Mouse (Mus musculus) testis, adult 2 months (tissue): ENCODE data around the gene Cdk1. TPM values are rescaled to one million over a fixed set of nuclear protein-coding genes. Genes with fewer than 3 reads are reported as not detected.

ENCODE experiments used
- H3K27ac ChIP-seq: fragments of 200-500 bp; 2 replicates; pipeline ENCODE4 v1.5.1; 2012; ENCODE audit warnings: low read depth, low read length; ENCODE audit not compliant: control insufficient read depth, insufficient read depth
- H3K27me3 ChIP-seq: fragments of 200-500 bp; 2 replicates; pipeline ENCODE4 v1.6.1; 2012; ENCODE audit warnings: mild to moderate bottlenecking, low read length, moderate library complexity; ENCODE audit not compliant: control insufficient read depth, insufficient read depth
- H3K36me3 ChIP-seq: fragments of 200-500 bp; 2 replicates; pipeline ENCODE4 v1.6.1; 2012; ENCODE audit warnings: mild to moderate bottlenecking, low read length; ENCODE audit not compliant: control insufficient read depth, insufficient read depth
- H3K4me1 ChIP-seq: fragments of 200-500 bp; 2 replicates; pipeline ENCODE4 v1.6.1; 2012; ENCODE audit warnings: low read length; ENCODE audit not compliant: control insufficient read depth, insufficient read depth
- H3K4me3 ChIP-seq: fragments of 200-500 bp; 2 replicates; pipeline ENCODE4 v1.5.1; 2012; ENCODE audit warnings: low read depth, mild to moderate bottlenecking, low read length, moderate library complexity, mixed read lengths; ENCODE audit not compliant: control insufficient read depth
- CTCF ChIP-seq: fragments of 200-500 bp; IDR thresholded peaks from 2 replicates; pipeline ENCODE4 v1.5.1; 2012; ENCODE audit warnings: low read depth, mild to moderate bottlenecking, inconsistent platforms, low read length, moderate library complexity; ENCODE audit not compliant: control insufficient read depth, insufficient read depth, insufficient replicate concordance
- POLR2A ChIP-seq: fragments of 200-500 bp; IDR thresholded peaks from 2 replicates; pipeline ENCODE4 v1.6.1; 2012; ENCODE audit warnings: low read depth, mild to moderate bottlenecking, inconsistent platforms, low read length, moderate library complexity; ENCODE audit not compliant: control insufficient read depth
- polyA plus RNA-seq: library from polyadenylated mRNA; depleted of rRNA; stranded (reverse); fragments of >200 nt; gene quantifications from 2 replicates; pipeline ENCODE4 v1.2.3, GENCODE M21; 2012

Gene Cdk1
- polyA plus RNA-seq, 1 experiment, result 49.2 TPM

DNA sequence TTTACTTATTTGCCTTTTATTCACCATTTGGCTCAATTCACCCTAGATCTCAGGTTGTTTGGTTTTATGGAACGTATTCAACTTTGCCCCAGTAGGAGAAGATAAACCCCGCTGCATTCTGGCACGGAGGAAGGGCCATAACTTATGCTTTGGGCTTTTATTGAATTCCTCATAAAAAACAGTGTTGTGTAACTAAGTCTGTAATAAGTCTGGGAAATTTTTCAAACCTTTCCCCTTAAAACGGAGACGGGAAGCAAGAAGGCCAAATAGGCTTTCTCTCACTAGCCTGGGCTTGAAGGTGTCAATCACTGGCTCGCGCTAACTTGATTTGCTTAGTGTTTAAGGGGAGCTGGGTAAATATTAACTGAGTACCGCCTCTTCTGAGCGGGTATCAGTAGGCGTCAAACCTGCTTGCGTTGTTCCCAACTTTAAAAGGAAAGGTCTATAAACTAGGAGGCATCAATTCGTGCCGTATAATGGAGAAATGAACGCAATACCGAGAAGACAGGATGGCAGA, 31.2 kb downstream of the Cdk1 start:
- H3K4me3 ChIP-seq, result no peak overlapping the region; the same call in 1 of the 2 replicates
- H3K4me1 ChIP-seq, result peaks cover 16% of the 10 kb centered on the region
- no peak overlapping the region for H3K27ac ChIP-seq
- TF ChIP-seq CTCF (no peak), POLR2A (no peak)
- H3K36me3 ChIP-seq, result no peaks in the 10 kb centered on the region
- no peaks in the 10 kb centered on the region for H3K27me3 ChIP-seq

DNA sequence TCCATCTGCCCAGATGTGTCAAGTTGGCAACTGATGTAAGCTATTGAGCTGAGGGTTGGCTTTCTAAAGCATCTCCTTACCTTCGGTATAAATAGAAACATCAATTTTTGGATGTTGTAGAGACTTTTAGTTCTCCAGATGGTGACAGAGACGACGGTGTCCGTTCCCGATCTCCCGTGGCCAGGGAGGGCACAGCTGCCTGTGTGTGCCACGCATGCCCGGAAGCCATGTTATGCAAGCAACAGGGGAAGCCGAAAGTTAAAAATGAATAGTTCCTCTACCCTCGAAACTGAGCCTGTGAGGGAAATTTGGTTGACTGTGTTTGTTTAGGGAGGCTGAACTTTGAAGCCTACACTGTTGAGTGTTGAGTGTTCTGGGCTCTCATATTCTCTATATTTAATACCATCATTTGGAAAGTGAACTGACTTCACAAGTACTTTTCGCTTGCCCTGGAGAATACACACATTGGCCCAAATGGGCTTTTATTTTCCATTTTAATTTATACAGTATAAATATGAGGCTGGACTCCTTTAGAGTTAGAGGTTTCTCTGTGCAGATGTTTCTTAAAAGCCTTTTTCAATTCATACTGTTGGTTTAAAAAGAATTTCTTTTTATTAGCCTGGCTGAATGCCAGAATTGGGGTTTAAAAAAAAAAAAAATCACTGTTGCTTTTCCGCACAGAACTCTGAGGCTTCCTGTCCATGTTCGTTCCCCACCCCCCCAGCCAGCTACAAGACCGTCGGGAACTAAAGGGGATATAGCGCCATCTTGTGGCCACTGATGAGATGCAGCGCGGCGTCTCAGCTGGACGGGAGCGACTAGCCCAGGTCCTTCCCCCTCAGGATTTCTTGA, 31.8 kb downstream of the Cdk1 start:
- Histone ChIP-seq H3K27ac (no peak overlapping the region), H3K4me1 (peaks cover 16% of the 10 kb centered on the region), H3K36me3 (no peaks in the 10 kb centered on the region), H3K27me3 (no peaks in the 10 kb centered on the region), H3K4me3 (no peak overlapping the region; the same call in 1 of the 2 replicates)
- TF ChIP-seq CTCF, result peak; percentile 97
- TF ChIP-seq POLR2A, result no peak

DNA sequence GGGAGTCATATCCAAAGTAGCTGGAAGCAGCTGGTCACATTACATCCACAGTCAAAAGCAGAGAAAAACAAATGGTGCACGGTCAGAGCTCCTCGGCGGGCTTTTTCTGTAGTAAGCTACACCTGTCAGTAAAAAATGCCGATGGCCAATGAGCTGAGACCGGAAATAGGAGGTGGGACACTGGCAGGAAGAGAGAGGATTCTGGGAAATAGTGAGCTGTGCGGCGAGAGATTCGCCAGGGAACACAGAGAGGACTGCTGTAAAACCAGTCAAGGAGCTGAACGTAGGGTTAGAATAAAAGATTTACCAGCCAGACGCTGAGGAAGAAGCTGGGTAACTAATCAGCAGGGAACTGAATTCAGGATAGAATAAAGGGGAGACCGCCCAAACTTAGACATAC, 34.2 kb downstream of the Cdk1 start:
- no peaks in the 10 kb centered on the region for H3K36me3 ChIP-seq
- peaks cover 21% of the 10 kb centered on the region for H3K4me1 ChIP-seq
- H3K27ac ChIP-seq, result no peak overlapping the region
- H3K4me3 ChIP-seq, result peak overlapping the region; percentile 62
- H3K27me3 ChIP-seq, result no peaks in the 10 kb centered on the region
- TF ChIP-seq CTCF, result no peak
- no peak for TF ChIP-seq POLR2A

DNA sequence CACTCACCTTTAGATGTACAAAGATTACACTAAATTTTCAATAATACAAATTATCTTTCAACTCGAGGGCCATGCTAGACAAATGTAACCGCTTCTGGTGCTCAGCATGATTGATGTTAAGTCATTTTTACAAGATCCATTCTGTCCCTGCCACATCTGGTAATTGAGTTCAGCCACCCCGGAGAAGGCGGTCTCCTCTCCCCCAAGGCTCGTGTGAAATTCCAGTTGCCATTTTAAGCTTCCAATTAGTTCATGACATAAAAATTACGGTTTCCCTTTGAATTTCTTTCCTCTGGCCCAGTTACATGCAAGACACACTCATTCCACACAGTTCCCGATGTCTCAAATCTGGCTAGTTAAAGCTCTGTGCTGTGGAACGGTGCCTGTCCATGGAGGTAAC, 38.8 kb downstream of the Cdk1 start:
- Histone ChIP-seq H3K27me3 (no peaks in the 10 kb centered on the region), H3K4me3 (peak overlapping the region; percentile 67), H3K36me3 (no peaks in the 10 kb centered on the region), H3K4me1 (peaks cover 15% of the 10 kb centered on the region), H3K27ac (no peak overlapping the region)
- no peak for TF ChIP-seq CTCF
- TF ChIP-seq POLR2A, result no peak

DNA sequence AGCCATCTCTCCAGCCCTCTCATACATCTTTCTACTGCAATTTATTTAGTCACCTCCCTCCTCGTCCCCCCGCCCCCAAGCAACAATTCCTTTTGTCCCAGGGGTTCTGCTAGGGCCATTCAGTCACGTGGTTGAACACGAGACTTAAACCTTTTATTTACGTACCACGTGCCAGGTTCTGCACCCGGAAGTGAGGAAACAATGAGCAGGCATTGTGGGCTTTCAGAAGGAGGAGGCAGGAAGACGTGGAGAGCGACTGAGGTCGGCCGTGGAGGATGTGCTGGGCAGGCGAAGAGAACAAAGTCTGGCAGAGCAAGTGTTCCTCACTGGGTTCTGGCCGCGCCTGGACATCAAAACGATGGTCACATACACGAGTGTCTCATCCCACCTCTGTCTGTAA, 40.9 kb downstream of the Cdk1 start:
- peak; percentile 90 for TF ChIP-seq POLR2A
- TF ChIP-seq CTCF, result no peak
- Histone ChIP-seq H3K4me1 (peaks cover 13% of the 10 kb centered on the region), H3K4me3 (peak overlapping the region; percentile 89), H3K27me3 (no peaks in the 10 kb centered on the region), H3K36me3 (no peaks in the 10 kb centered on the region), H3K27ac (peak overlapping the region; percentile 79)

DNA sequence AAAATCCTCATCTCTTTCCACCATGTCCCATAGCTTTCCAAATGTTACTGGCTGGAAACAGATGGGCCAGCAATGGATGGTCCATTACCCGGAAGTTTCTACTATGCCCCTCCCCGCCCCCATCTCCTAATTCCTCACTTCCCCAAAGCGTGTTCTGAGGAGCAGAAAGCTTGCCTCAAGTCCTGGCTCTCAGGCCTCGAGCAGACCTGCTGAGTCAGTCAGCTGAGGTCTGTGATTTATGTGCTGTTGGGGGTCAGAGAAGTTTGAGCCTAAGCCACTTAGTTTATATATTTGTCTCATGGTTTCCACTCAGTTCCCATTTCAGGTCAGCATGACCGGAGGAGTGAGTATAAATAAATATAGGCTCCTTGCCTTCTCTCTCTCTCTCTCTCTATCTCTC, 43.6 kb downstream of the Cdk1 start:
- H3K27me3 ChIP-seq, result no peaks in the 10 kb centered on the region
- H3K4me3 ChIP-seq, result no peak overlapping the region
- no peak for TF ChIP-seq POLR2A
- no peak for TF ChIP-seq CTCF
- H3K36me3 ChIP-seq, result no peaks in the 10 kb centered on the region
- peaks cover 10% of the 10 kb centered on the region for H3K4me1 ChIP-seq
- no peak overlapping the region for H3K27ac ChIP-seq

DNA sequence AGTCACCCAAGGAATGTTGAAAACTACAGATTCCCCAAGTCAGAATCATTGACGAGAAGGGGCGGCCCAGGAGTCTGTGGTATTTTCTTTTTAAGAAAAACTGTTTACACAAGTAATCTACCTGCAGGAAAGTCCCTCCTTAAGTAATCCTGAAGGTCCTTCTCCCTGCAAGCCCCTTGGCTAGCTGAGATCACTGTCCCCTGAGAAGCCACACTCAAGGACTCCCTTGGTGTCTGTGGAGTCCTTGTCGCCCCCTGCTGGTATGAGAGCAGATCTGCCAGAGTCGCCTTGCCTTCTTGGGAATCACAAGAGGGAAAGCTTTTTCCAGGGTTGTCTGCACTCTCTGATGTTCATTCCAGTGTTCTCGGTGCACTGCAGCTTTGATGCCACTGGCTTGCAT, 45.7 kb downstream of the Cdk1 start:
- Histone ChIP-seq H3K4me1 (peaks cover 7% of the 10 kb centered on the region), H3K27me3 (no peaks in the 10 kb centered on the region), H3K36me3 (no peaks in the 10 kb centered on the region), H3K4me3 (no peak overlapping the region; the same call in 1 of the 2 replicates), H3K27ac (no peak overlapping the region)
- TF ChIP-seq CTCF, result peak; percentile 84
- no peak for TF ChIP-seq POLR2A
